Mouse (Mus musculus) Patski (cell line): ENCODE measurements around the gene Lpar5. TPM values are rescaled to one million over a fixed set of nuclear protein-coding genes. Genes with fewer than 3 reads are reported as not detected.
A peak's percentile ranks its signal among the peaks of the same experiment; 100 is the strongest.

Experiments
- ATAC-seq: fragments of 100-300 bp; one replicate; pipeline ENCODE4 v1.8.0; 2021
- CTCF ChIA-PET: fragments of 350-600 bp; sonication (Branson Sonifier 250); formaldehyde crosslinking; loops from one replicate; lab custom pipeline; 2022; ENCODE audit warnings: inconsistent platforms; lab: Charles Lee
- POLR2A ChIA-PET: fragments of 350-600 bp; sonication (Branson Sonifier 250); formaldehyde crosslinking; loops from one replicate; lab custom pipeline; 2022; ENCODE audit warnings: antibody characterized with exemption, inconsistent platforms; lab: Charles Lee
- DNase-seq: peaks from one replicate; pipeline ENCODE4 v3.0.0-alpha.2; 2011; ENCODE audit warnings: low read depth, low spot score
- H3K27me3 ChIP-seq: fragments of 371-371 bp; one replicate; pipeline ENCODE4 v1.5.1; 2021
- CTCF ChIP-seq: fragments of 100-300 bp; IDR thresholded peaks from one replicate; pipeline ENCODE4 v1.5.1; 2021
- in situ Hi-C: fragments of 300-500 bp; cut with MboI; formaldehyde crosslinking; loops from 3 replicates; pipeline ENCODE4 v1.11.1; 2018; ENCODE audit warnings: low pct_unique_long_range_greater_than_20kb, mixed read lengths
- polyA plus RNA-seq: library from polyadenylated mRNA; unstranded; gene quantifications from one replicate; pipeline ENCODE4 v1.2.3, GENCODE M21; 2021

The Lpar5 gene
- polyA plus RNA-seq, 1 experiment from 2014 or later: not detected

DNA sequence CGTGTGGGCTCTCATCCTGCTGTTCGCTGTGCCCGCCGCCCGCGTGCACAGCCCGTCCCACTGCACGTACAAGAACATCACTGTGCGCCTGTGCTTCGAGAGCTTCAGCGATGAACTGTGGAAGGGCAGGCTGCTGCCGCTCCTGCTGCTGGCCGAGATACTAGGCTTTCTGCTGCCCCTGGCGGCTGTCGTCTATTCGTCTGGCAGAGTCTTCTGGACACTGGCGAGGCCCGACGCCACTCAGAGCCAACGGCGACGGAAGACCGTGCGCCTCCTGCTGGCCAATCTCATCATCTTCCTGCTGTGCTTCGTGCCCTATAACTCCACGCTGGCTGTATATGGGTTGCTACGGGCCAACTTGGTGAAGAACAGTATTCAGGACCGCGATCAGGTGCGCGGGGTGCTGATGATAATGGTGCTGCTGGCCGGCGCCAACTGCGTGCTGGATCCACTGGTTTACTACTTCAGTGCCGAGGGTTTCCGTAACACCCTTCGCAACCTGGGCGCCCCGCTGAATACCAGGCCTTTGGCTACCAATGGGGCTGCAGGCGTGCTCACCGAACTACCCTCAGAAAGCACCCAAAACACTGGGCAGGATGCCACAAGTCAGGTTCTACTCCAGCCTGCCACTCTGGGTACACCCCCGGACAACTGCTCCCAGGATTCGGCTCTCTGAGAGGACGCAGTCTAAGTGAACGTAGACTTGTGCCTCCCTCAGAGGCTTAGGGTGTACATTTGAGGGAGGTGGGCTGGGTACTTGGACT, 14.3 kb downstream of the Lpar5 start:
- ATAC-seq (peak; percentile 71), DNase-seq (no peak)
- no peak for TF ChIP-seq CTCF
- ChIA-PET CTCF (interaction anchor here (1.7 kb wide), 1 partner anchor 178 kb away, joined by 4 read pairs; no protein-coding TSS in a partner anchor), POLR2A (no interaction called here)
- peaks cover 9% of the 10 kb centered on the region for H3K27me3 ChIP-seq
- in situ Hi-C loops: loop anchor here (5.0 to 10.0 kb wide), 2 partner anchors 40 to 177 kb away; no protein-coding TSS in a partner anchor

DNA sequence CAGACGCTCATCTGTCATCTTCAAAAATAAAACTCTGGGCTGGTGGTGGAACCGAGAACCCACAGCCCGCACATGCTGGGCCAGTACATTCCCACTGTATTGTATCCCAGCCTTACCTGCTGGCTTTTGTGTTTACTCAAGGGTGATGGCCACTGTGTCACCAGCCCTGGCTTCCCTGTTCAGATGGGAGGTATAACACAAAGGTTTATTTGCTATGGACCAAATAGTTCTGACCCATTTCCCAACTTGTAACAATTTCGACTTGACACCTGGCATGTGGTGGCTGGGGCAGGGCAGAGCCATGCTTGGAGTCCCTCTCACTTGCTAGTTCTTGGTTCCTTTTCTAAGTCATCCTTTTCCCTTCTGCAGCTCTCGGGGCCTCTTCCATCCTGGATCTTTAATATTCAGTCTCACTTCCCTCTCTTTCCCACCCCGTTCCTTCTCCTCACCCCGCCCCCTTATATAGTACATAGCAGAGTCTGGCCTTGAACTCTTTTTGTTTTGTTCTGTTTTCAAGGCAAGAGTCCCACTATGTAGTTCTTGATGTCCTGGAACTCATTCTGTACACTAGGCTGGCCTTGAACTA, 15.2 kb downstream of the Lpar5 start:
- no peak for ATAC-seq
- H3K27me3 ChIP-seq: peaks cover 8% of the 10 kb centered on the region
- CTCF ChIA-PET: interaction anchor here (1.3 to 1.7 kb wide), 3 partner anchors 29 to 179 kb away, joined by 4 to 8 read pairs (median 4); no protein-coding TSS in a partner anchor
- TF ChIP-seq CTCF: no peak
- in situ Hi-C loops: loop anchor here (5.0 to 10.0 kb wide), 2 partner anchors 41 to 178 kb away; no protein-coding TSS in a partner anchor
- no peak for DNase-seq
- POLR2A ChIA-PET: no interaction called here

DNA sequence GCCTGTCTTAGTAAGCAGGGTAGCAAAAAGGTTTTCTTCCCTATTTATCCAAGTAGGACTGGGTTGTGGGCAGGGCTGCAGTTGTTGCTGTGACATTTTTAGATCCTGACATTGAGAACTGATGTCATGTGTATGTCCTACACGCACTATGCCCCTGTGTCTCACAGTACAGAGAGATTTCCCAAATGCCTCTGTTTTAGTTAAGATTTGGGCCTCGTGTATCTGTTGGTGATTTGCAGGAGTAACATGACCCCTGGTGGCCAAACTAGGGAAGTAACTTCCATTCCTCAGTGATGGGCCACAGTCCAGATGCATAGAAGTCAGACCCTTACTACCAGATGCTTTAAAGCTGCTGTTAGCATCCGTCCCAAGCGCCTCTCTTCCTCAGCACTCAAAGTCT, 16.7 kb downstream of the Lpar5 start:
- POLR2A ChIA-PET: interaction anchor here (0.6 kb wide), 1 partner anchor 229 kb away, joined by 4 read pairs; no protein-coding TSS in a partner anchor

DNA sequence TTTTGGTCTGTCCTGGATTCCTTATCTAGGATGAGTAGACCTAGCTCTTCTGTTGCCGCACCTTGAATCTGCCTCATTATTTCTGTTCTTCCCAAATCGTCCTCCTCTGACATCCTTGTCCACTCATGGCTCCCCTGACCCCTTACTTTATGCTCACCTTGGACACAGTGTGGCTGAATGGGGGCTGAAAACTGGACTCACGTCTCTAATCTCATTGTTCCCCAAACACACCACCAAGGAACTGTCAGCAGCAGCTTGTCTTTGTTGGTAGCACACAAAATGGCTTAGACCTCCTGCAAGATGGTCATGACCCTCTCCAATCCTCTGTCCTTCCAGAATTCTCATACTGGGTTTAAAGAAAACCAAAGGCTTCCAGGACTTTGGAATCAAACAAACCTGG, 20.2 kb downstream of the Lpar5 start:
- in situ Hi-C loops: loop anchor here (10.0 kb wide), 1 partner anchor 183 kb away; no protein-coding TSS in a partner anchor
- POLR2A ChIA-PET: interaction anchor here (0.7 to 0.8 kb wide), 2 partner anchors 171 to 365 kb away, joined by 3 read pairs; no protein-coding TSS in a partner anchor
- TF ChIP-seq CTCF: no peak
- CTCF ChIA-PET: interaction anchor here (1.0 to 1.8 kb wide), 5 partner anchors 20 to 49 kb away, joined by 3 to 5 read pairs (median 5); partner anchors contain the start of genes Ing4 and Lpar5
- ATAC-seq: no peak
- no peaks in the 10 kb centered on the region for H3K27me3 ChIP-seq
- no peak for DNase-seq

More for the DNA sequence above, 16.7 kb downstream of the Lpar5 start:
- peak; percentile 27 for DNase-seq
- CTCF ChIA-PET: interaction anchor here (0.8 to 1.3 kb wide), 2 partner anchors 31 to 42 kb away, joined by 3 to 4 read pairs; no protein-coding TSS in a partner anchor
- no peak for TF ChIP-seq CTCF
- H3K27me3 ChIP-seq: peaks cover 4% of the 10 kb centered on the region
- in situ Hi-C loops: loop anchor here (5.0 to 10.0 kb wide), 2 partner anchors 42 to 180 kb away; no protein-coding TSS in a partner anchor
- ATAC-seq: peak; percentile 48

DNA sequence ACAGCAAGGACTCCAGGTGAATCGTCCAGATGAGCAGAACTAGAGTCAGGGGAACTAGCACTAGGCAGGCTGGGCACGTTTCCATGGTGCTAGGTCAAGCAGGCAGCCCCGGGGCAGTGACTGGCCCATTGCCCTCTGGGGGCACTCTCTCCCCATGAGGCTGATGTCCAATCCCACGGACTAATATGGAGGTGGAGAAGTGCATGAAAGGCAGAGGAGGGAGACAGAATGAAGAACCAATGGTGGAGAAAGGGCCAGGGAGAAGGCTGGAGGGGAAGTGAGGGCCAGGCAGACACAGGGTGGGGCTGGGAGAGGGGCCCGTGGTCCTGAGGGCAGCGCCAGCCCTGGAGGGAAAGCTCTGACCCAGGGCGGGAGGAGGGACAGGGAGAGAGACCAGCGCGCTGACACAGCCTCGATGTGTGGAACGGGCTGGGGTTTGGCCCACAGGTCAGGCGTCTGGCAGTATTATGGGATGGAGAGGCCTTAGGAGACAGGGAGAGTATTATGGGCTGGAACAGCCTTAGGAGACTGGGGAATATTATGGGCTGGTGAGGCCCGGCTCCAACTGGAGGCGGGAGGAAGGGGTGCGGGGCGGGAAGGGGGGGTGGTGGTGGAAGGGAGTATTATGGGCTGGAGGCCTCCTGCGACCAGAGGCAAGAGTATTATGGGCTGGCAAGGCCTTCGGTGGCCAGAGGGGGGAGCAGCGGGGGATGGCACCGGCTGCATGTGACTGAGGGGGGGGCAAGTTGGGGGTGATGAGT, 21.0 kb downstream of the Lpar5 start:
- TF ChIP-seq CTCF: no peak
- DNase-seq: no peak
- POLR2A ChIA-PET: interaction anchor here (0.7 to 1.1 kb wide), 2 partner anchors 11 to 364 kb away, joined by 3 read pairs; no protein-coding TSS in a partner anchor
- ATAC-seq: peak; percentile 23
- H3K27me3 ChIP-seq: no peaks in the 10 kb centered on the region
- in situ Hi-C loops: loop anchor here (10.0 kb wide), 1 partner anchor 184 kb away; no protein-coding TSS in a partner anchor
- CTCF ChIA-PET: interaction anchor here (1.0 to 1.8 kb wide), 5 partner anchors 20 to 50 kb away, joined by 3 to 5 read pairs (median 5); partner anchors contain the start of genes Ing4 and Lpar5

DNA sequence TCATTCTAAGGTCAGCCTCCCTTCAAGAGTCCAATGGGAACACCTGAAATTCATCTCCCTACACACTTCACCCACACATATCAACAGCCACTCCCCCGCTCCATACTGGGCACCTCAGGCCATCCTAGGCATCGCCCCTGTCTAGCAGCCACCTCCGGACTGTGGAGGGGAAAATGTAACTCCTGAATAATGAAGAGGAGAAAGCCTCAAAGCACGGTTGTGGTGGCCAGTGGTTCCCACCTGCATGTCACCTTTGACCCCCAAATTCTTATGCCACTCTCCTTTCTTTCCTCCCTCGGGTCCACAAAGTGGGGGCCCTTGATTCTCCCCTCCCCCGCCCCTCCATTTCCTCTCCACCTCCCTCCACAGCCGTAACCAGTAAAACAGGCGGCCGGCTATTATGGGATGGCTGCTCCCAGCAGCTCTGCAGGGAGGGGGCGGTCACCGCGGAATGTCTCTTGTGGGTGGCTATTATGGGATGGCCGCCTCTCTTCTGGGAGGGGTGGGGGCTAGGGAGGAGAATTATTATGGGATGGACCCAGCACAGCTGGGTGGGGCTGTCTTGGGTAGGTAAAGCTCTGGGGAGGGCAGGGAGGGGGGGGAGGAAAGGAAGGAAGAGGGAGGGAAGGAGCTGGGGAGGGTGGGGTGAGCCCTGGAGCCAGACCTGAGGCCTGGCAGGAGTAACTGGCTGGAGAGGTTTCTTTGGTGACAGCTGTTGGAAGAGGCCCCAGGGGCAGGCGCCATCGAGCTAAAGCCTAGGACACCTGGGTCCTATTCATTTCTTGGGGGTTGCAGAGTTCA, 22.0 kb downstream of the Lpar5 start:
- in situ Hi-C loops: loop anchor here (10.0 kb wide), 1 partner anchor 185 kb away; no protein-coding TSS in a partner anchor
- H3K27me3 ChIP-seq: no peaks in the 10 kb centered on the region
- POLR2A ChIA-PET: no interaction called here
- peak; percentile 25 for ATAC-seq
- CTCF ChIA-PET: interaction anchor here (1.1 kb wide), 1 partner anchor 43 kb away, joined by 4 read pairs; no protein-coding TSS in a partner anchor
- no peak for TF ChIP-seq CTCF
- no peak for DNase-seq

DNA sequence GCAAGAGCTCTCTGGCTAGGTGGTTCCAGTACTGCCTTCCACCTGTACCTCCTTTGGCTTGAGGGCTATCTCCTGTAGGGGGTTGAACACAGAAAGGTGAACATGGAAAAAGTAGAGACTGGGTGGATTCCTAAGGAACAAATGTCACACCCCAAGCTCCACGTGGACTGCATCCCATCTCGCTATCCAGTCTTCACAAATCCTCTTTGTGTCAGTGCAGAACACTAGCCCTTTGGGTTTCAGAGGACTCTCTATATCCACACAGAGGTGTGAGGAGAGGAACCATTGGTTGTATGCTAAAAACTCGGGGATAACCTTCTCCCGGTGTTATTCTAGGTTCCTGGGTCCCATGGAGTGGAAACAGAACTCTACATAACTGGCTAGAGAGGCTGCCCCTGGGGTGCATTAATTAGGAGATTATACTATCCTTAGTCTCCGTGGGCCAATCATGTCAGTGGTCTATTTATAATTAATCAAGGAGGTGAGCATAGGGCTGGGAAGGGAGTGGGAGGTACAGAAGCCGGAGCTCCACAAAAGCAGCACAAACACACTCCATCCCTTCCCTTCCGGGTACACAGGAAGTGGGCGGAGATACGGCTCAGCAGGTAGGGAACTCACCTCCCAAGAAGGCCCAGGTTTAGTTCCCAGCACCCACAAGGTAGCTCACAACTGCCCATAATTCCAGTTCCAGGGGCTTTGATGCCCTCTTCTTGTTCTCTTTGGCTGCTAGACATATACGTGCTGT, 22.8 kb downstream of the Lpar5 start:
- ChIA-PET POLR2A (no interaction called here), CTCF (interaction anchor here (1.0 to 1.1 kb wide), 2 partner anchors 44 to 194 kb away, joined by 3 to 4 read pairs; no protein-coding TSS in a partner anchor)
- ATAC-seq: no peak
- DNase-seq: no peak
- in situ Hi-C loops: no loop called here
- TF ChIP-seq CTCF: no peak
- no peaks in the 10 kb centered on the region for H3K27me3 ChIP-seq

DNA sequence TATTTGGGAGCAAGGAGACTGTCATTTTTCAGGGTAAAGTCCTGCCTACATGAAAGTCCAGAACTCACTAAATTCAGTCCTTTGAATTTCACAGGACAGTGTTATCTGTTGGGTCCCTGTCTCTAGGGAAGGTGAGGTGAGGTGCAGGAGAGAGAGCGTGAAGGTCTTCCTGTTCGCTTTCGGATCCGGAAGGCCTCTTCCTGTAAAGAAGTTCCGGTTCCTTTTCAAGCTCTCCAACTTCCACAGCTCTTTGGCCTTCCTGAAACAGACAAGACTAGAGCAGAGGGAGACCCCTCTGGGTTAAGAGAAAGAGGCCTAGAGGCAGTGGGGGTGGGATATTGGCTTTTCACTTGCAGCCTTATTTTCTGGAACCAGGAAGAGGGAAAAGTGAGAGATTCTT, 24.7 kb downstream of the Lpar5 start:
- H3K27me3 ChIP-seq: no peaks in the 10 kb centered on the region
- ATAC-seq (no peak), DNase-seq (no peak)
- in situ Hi-C loops: no loop called here
- TF ChIP-seq CTCF: no peak
- ChIA-PET POLR2A (no interaction called here), CTCF (no interaction called here)
